Mouse (Mus musculus): ENCODE results near the gene Tmem242. TPM values are rescaled to one million over a fixed set of nuclear protein-coding genes. Genes with fewer than 3 reads are reported as not detected.

The Tmem242 gene
- polyA plus RNA-seq, 1 experiment: 67.8 TPM

- H3K4me3 ChIP-seq (ENCODE audit: insufficient read depth, poor library complexity, severe bottlenecking): no peak overlapping the region
- no peak for TF ChIP-seq MAX (IDR thresholded peaks at IDR 0.05)
- no peak for TF ChIP-seq USF1 (IDR thresholded peaks at IDR 0.05; ENCODE audit: low read depth)
- no peak for TF ChIP-seq FOSL1 (IDR thresholded peaks at IDR 0.05; ENCODE audit: insufficient read depth, low read length, poor library complexity, severe bottlenecking)
- no peaks in the 10 kb centered on the region for H3K79me3 ChIP-seq (ENCODE audit: low read depth)
- no peak overlapping the region for H3ac ChIP-seq (ENCODE audit: control insufficient read depth, insufficient read length, low read depth)
- H3K79me2 ChIP-seq (ENCODE audit: control insufficient read depth, insufficient read depth): no peaks in the 10 kb centered on the region
- no peaks in the 10 kb centered on the region for H3K36me3 ChIP-seq (ENCODE audit: control insufficient read depth, insufficient read depth)
- H3K27me3 ChIP-seq (ENCODE audit: control insufficient read depth, insufficient read depth, insufficient read length): no peaks in the 10 kb centered on the region
These were observed 67.1 kb downstream of the Tmem242 start for GRCm38 (mm10) chr17:5372951-5373350.

GRCm38 (mm10) chr17:5371521-5371920 lies 68.5 kb downstream of the Tmem242 start:
- Histone ChIP-seq H3K79me3 (ENCODE audit: low read depth) (no peaks in the 10 kb centered on the region), H3K36me3 (ENCODE audit: control insufficient read depth, insufficient read depth) (no peaks in the 10 kb centered on the region), H3K4me3 (ENCODE audit: insufficient read depth, poor library complexity, severe bottlenecking) (no peak overlapping the region), H3K79me2 (ENCODE audit: control insufficient read depth, insufficient read depth) (no peaks in the 10 kb centered on the region), H3K27me3 (ENCODE audit: control insufficient read depth, insufficient read depth, insufficient read length) (no peaks in the 10 kb centered on the region), H3ac (ENCODE audit: control insufficient read depth, insufficient read length, low read depth) (no peak overlapping the region)
- TF ChIP-seq CEBPB (IDR thresholded peaks at IDR 0.05; ENCODE audit: low read depth): no peak
- TF ChIP-seq MAX (IDR thresholded peaks at IDR 0.05): no peak
- TF ChIP-seq MYOG (IDR thresholded peaks at IDR 0.05; ENCODE audit: control insufficient read depth, extremely low read depth, insufficient read length): no peak
- TF ChIP-seq MYOD1 (IDR thresholded peaks at IDR 0.05; ENCODE audit: control insufficient read depth, insufficient read length, low read depth): no peak
- TF ChIP-seq FOSL1 (IDR thresholded peaks at IDR 0.05; ENCODE audit: insufficient read depth, low read length, poor library complexity, severe bottlenecking): no peak
- no peak for TF ChIP-seq USF1 (IDR thresholded peaks at IDR 0.05; ENCODE audit: low read depth)
- TF ChIP-seq CTCF (IDR thresholded peaks at IDR 0.05; ENCODE audit: control insufficient read depth, insufficient read depth, insufficient read length): no peak

GRCm38 (mm10) chr17:5371032-5371431 lies 69.0 kb downstream of the Tmem242 start:
- H3K27me3 ChIP-seq (ENCODE audit: control insufficient read depth, insufficient read depth, insufficient read length): no peaks in the 10 kb centered on the region
- H3K4me3 ChIP-seq (ENCODE audit: insufficient read depth, poor library complexity, severe bottlenecking): no peak overlapping the region
- H3K36me3 ChIP-seq (ENCODE audit: control insufficient read depth, insufficient read depth): no peaks in the 10 kb centered on the region
- no peak for TF ChIP-seq FOSL1 (IDR thresholded peaks at IDR 0.05; ENCODE audit: insufficient read depth, low read length, poor library complexity, severe bottlenecking)
- no peak for TF ChIP-seq MYOG (IDR thresholded peaks at IDR 0.05; ENCODE audit: control insufficient read depth, extremely low read depth, insufficient read length)
- TF ChIP-seq MYOD1 (IDR thresholded peaks at IDR 0.05; ENCODE audit: control insufficient read depth, insufficient read length, low read depth): no peak
- TF ChIP-seq MAX (IDR thresholded peaks at IDR 0.05): no peak
- H3K79me2 ChIP-seq (ENCODE audit: control insufficient read depth, insufficient read depth): no peaks in the 10 kb centered on the region
- no peak overlapping the region for H3ac ChIP-seq (ENCODE audit: control insufficient read depth, insufficient read length, low read depth)
- H3K79me3 ChIP-seq (ENCODE audit: low read depth): no peaks in the 10 kb centered on the region

GRCm38 (mm10) chr17:5365992-5366398 lies 74.1 kb downstream of the Tmem242 start:
- Histone ChIP-seq H3K4me3 (ENCODE audit: insufficient read depth, poor library complexity, severe bottlenecking) (no peak overlapping the region), H3ac (ENCODE audit: control insufficient read depth, insufficient read length, low read depth) (no peak overlapping the region), H3K36me3 (ENCODE audit: control insufficient read depth, insufficient read depth) (no peaks in the 10 kb centered on the region), H3K79me3 (ENCODE audit: low read depth) (no peaks in the 10 kb centered on the region), H3K27me3 (ENCODE audit: control insufficient read depth, insufficient read depth, insufficient read length) (peaks cover 9% of the 10 kb centered on the region), H3K79me2 (ENCODE audit: control insufficient read depth, insufficient read depth) (no peaks in the 10 kb centered on the region)
- TF ChIP-seq CTCF (IDR thresholded peaks at IDR 0.05; ENCODE audit: control insufficient read depth, insufficient read depth, insufficient read length) (no peak), FOSL1 (IDR thresholded peaks at IDR 0.05; ENCODE audit: insufficient read depth, low read length, poor library complexity, severe bottlenecking) (no peak), MYOG (IDR thresholded peaks at IDR 0.05; ENCODE audit: control insufficient read depth, extremely low read depth, insufficient read length) (no peak), CEBPB (IDR thresholded peaks at IDR 0.05; ENCODE audit: low read depth) (no peak), USF1 (IDR thresholded peaks at IDR 0.05; ENCODE audit: low read depth) (no peak), MAX (IDR thresholded peaks at IDR 0.05) (no peak), MYOD1 (IDR thresholded peaks at IDR 0.05; ENCODE audit: control insufficient read depth, insufficient read length, low read depth) (no peak)

Small RNA genes lying within 50 kb of the gene (microRNA-seq; reads per million reads assigned to microRNA genes)
- not detected for gene Gm22475 (ENCODE audit: borderline microRNAs expressed)

Other genes starting within 250 kb of the Tmem242 start
- gene Ldhal6b, start 21.5 kb downstream of the Tmem242 start, polyA plus RNA-seq (2012; fragmentation: generic; extraction: Trizol): not detected
- gene Zdhhc14, start 52.3 kb upstream of the Tmem242 start, polyA plus RNA-seq (2012; fragmentation: generic; extraction: Trizol): 0.01 TPM

Data from C2C12 (cell line).